Mouse (Mus musculus) hindbrain, embryonic 13.5 days (tissue): ENCODE data around the gene Timm29. TPM values are rescaled to one million over a fixed set of nuclear protein-coding genes. Genes with fewer than 3 reads are reported as not detected.

ENCODE experiments used
- ATAC-seq: fragments of 200-750 bp; cut with Nextera tagmentation; 2 replicates; pipeline ENCODE4 v1.8.0; 2017; ENCODE audit warnings: moderate TSS enrichment; ENCODE audit not compliant: low FRiP score
- H3K27ac ChIP-seq: fragments of 300-500 bp; sonication (generic); 2 replicates; pipeline ENCODE4 v1.5.1; 2015; ENCODE audit warnings: inconsistent platforms, mild to moderate bottlenecking, moderate library complexity
- H3K27me3 ChIP-seq: fragments of 300-500 bp; sonication (generic); 2 replicates; pipeline ENCODE4 v1.6.1; 2015; ENCODE audit warnings: mild to moderate bottlenecking, inconsistent platforms
- H3K36me3 ChIP-seq: fragments of 300-500 bp; sonication (generic); 2 replicates; pipeline ENCODE4 v1.6.1; 2015; ENCODE audit warnings: mild to moderate bottlenecking, inconsistent platforms
- H3K4me1 ChIP-seq: fragments of 300-500 bp; sonication (generic); replicated peaks from 2 replicates; pipeline ENCODE4 v1.6.1; 2015; ENCODE audit warnings: inconsistent platforms
- H3K4me2 ChIP-seq: fragments of 300-500 bp; sonication (generic); 2 replicates; pipeline ENCODE4 v1.6.1; 2015; ENCODE audit warnings: inconsistent platforms, mild to moderate bottlenecking, moderate library complexity
- H3K4me3 ChIP-seq: fragments of 300-500 bp; sonication (generic); 2 replicates; pipeline ENCODE4 v1.5.1; 2015; ENCODE audit warnings: mild to moderate bottlenecking, inconsistent platforms
- H3K9ac ChIP-seq: fragments of 300-500 bp; sonication (generic); 2 replicates; pipeline ENCODE4 v1.6.1; 2015; ENCODE audit warnings: mild to moderate bottlenecking, inconsistent platforms
- H3K9me3 ChIP-seq: fragments of 300-500 bp; sonication (generic); 2 replicates; pipeline ENCODE4 v1.6.1; 2016; ENCODE audit warnings: inconsistent platforms
- WGBS: fragments of 180-500 bp; shearing (Covaris S2); methylation state at CpG from one replicate; pipeline ENCODE4 v1.1.7; 2015; 5-methylcytosine and 5-hydroxymethylcytosine counted together
- polyA plus RNA-seq: library from polyadenylated mRNA; unstranded; fragments of >200 nt; fragmentation: Nextera tagmentation; extraction: Ambion mirVana; gene quantifications from 2 replicates; pipeline ENCODE4 v1.2.1, GENCODE M21; 2015

Timm29 gene
- polyA plus RNA-seq, result 53.5 and 55.0 TPM in 2 replicates

- peak within 1 kb of the TSS; percentile 98 for H3K4me3 ChIP-seq
- ATAC-seq, result peak; percentile 95
- WGBS, result under 1% methylated on average over 30 of the region's 30 CpGs
Measured at GRCm38 (mm10) chr9:21592703-21593121, at the start of gene Timm29, which contains the start of gene Yipf2. TSS of gene Timm29 (plus strand) at chr9:21592722. TSS of gene Yipf2 (minus strand) at chr9:21592828.

GRCm38 (mm10) chr9:21545351-21545915 lies 47.1 kb upstream of the Timm29 start:
- peak; percentile 60 for ATAC-seq

More at GRCm38 (mm10) chr9:21592703-21593121, at the start of gene Timm29, which contains the start of gene Yipf2:
- Histone ChIP-seq H3K4me1 (peaks cover 39% of the 10 kb centered on the region), H3K4me2 (peak within 1 kb of the TSS; percentile 98), H3K9ac (peak within 1 kb of the TSS; percentile 95), H3K36me3 (peaks cover 46% of the 10 kb centered on the region), H3K27ac (peak within 1 kb of the TSS; percentile 92), H3K27me3 (no peaks in the 10 kb centered on the region), H3K9me3 (no peaks in the 10 kb centered on the region)

GRCm38 (mm10) chr9:21545916-21546788 lies 46.4 kb upstream of the Timm29 start:
- Histone ChIP-seq H3K27ac (peak overlapping the region; percentile 99), H3K9me3 (no peaks in the 10 kb centered on the region), H3K36me3 (peaks cover 5% of the 10 kb centered on the region), H3K4me3 (peak overlapping the region; percentile 75), H3K4me1 (peaks cover 38% of the 10 kb centered on the region), H3K4me2 (peak overlapping the region; percentile 65), H3K9ac (peak overlapping the region; percentile 96), H3K27me3 (no peaks in the 10 kb centered on the region)
- WGBS, result under 1% methylated on average over 58 of the region's 67 CpGs
- ATAC-seq, result peak; percentile 94

More at GRCm38 (mm10) chr9:21545351-21545915, 47.1 kb upstream of the Timm29 start:
- Histone ChIP-seq H3K4me1 (peaks cover 37% of the 10 kb centered on the region), H3K4me3 (peak overlapping the region; percentile 75), H3K27me3 (no peaks in the 10 kb centered on the region), H3K9ac (peak overlapping the region; percentile 96), H3K9me3 (no peaks in the 10 kb centered on the region), H3K27ac (peak overlapping the region; percentile 99), H3K4me2 (peak overlapping the region; percentile 65), H3K36me3 (no peaks in the 10 kb centered on the region)
- WGBS, result 4% methylated on average over 9 of the region's 9 CpGs

GRCm38 (mm10) chr9:21546789-21547074 lies 45.8 kb upstream of the Timm29 start, which contains the start of gene Carm1:
TSS of gene Carm1 (plus strand) at chr9:21546894.
- Histone ChIP-seq H3K36me3 (peaks cover 10% of the 10 kb centered on the region), H3K27ac (peak within 1 kb of the TSS; percentile 99), H3K4me3 (peak within 1 kb of the TSS; percentile 75), H3K27me3 (no peaks in the 10 kb centered on the region), H3K4me2 (peak within 1 kb of the TSS; percentile 70), H3K4me1 (peaks cover 43% of the 10 kb centered on the region), H3K9ac (peak within 1 kb of the TSS; percentile 96), H3K9me3 (no peaks in the 10 kb centered on the region)
- no peak; the same call in 1 of the 2 replicates for ATAC-seq
- WGBS, result under 1% methylated on average over 35 of the region's 52 CpGs

GRCm38 (mm10) chr9:21547075-21547941 lies 45.2 kb upstream of the Timm29 start:
- Histone ChIP-seq H3K27me3 (no peaks in the 10 kb centered on the region), H3K4me3 (peak overlapping the region; percentile 75), H3K27ac (peak overlapping the region; percentile 99), H3K9ac (peak overlapping the region; percentile 96), H3K4me1 (peaks cover 43% of the 10 kb centered on the region), H3K4me2 (peak overlapping the region; percentile 70), H3K9me3 (no peaks in the 10 kb centered on the region), H3K36me3 (peaks cover 10% of the 10 kb centered on the region)
- under 1% methylated on average over 50 of the region's 66 CpGs for WGBS
- peak; percentile 27 for ATAC-seq

GRCm38 (mm10) chr9:21551049-21551448 lies 41.5 kb upstream of the Timm29 start:
- H3K9me3 ChIP-seq, result no peaks in the 10 kb centered on the region
- H3K4me3 ChIP-seq, result no peak overlapping the region
- H3K4me2 ChIP-seq, result no peak overlapping the region
- WGBS, result 92% methylated on average over 2 of the region's 2 CpGs
- ATAC-seq, result no peak
- no peak overlapping the region for H3K9ac ChIP-seq
- H3K4me1 ChIP-seq, result peaks cover 28% of the 10 kb centered on the region
- no peak overlapping the region for H3K27ac ChIP-seq
- H3K27me3 ChIP-seq, result no peaks in the 10 kb centered on the region
- H3K36me3 ChIP-seq, result peaks cover 15% of the 10 kb centered on the region

GRCm38 (mm10) chr9:21553607-21554273 lies 38.8 kb upstream of the Timm29 start:
- H3K4me2 ChIP-seq, result no peak overlapping the region
- no peak overlapping the region for H3K4me3 ChIP-seq
- H3K27ac ChIP-seq, result no peak overlapping the region
- ATAC-seq, result no peak
- H3K27me3 ChIP-seq, result no peaks in the 10 kb centered on the region
- H3K4me1 ChIP-seq, result peaks cover 38% of the 10 kb centered on the region
- no peaks in the 10 kb centered on the region for H3K9me3 ChIP-seq
- 87% methylated on average over 6 of the region's 6 CpGs for WGBS
- H3K9ac ChIP-seq, result no peak overlapping the region
- peaks cover 27% of the 10 kb centered on the region for H3K36me3 ChIP-seq

GRCm38 (mm10) chr9:21555198-21555742 lies 37.3 kb upstream of the Timm29 start:
- no peak overlapping the region for H3K4me2 ChIP-seq
- no peaks in the 10 kb centered on the region for H3K9me3 ChIP-seq
- peaks cover 27% of the 10 kb centered on the region for H3K36me3 ChIP-seq
- H3K27me3 ChIP-seq, result no peaks in the 10 kb centered on the region
- ATAC-seq, result no peak
- no peak overlapping the region for H3K4me3 ChIP-seq
- H3K4me1 ChIP-seq, result peaks cover 26% of the 10 kb centered on the region
- WGBS, result 86% methylated on average over 6 of the region's 6 CpGs
- H3K9ac ChIP-seq, result no peak overlapping the region
- no peak overlapping the region for H3K27ac ChIP-seq

GRCm38 (mm10) chr9:21556996-21557395 lies 35.5 kb upstream of the Timm29 start:
- Histone ChIP-seq H3K4me3 (no peak overlapping the region), H3K4me1 (peaks cover 19% of the 10 kb centered on the region), H3K4me2 (no peak overlapping the region), H3K9ac (no peak overlapping the region), H3K27me3 (no peaks in the 10 kb centered on the region), H3K9me3 (no peaks in the 10 kb centered on the region), H3K27ac (no peak overlapping the region; the same call in 1 of the 2 replicates), H3K36me3 (peaks cover 28% of the 10 kb centered on the region)
- ATAC-seq, result no peak
- 90% methylated on average over 2 of the region's 2 CpGs for WGBS

- ATAC-seq, result no peak
- H3K4me2 ChIP-seq, result no peak overlapping the region
- H3K4me3 ChIP-seq, result no peak overlapping the region
- no peaks in the 10 kb centered on the region for H3K27me3 ChIP-seq
- peaks cover 28% of the 10 kb centered on the region for H3K36me3 ChIP-seq
- no peaks in the 10 kb centered on the region for H3K9me3 ChIP-seq
- peaks cover 19% of the 10 kb centered on the region for H3K4me1 ChIP-seq
- WGBS, result 96% methylated on average over 2 of the region's 2 CpGs
- no peak overlapping the region for H3K9ac ChIP-seq
- H3K27ac ChIP-seq, result no peak overlapping the region
Measured at GRCm38 (mm10) chr9:21557556-21557955, 35.0 kb upstream of the Timm29 start.

- Histone ChIP-seq H3K27ac (no peak overlapping the region), H3K4me2 (no peak overlapping the region), H3K4me1 (peaks cover 19% of the 10 kb centered on the region), H3K9ac (no peak overlapping the region), H3K9me3 (no peaks in the 10 kb centered on the region), H3K4me3 (no peak overlapping the region), H3K27me3 (no peaks in the 10 kb centered on the region), H3K36me3 (peaks cover 28% of the 10 kb centered on the region)
- 88% methylated on average over 4 of the region's 4 CpGs for WGBS
- ATAC-seq, result no peak
Measured at GRCm38 (mm10) chr9:21558366-21558765, 34.2 kb upstream of the Timm29 start.
